Mouse (Mus musculus) midbrain, embryonic 15.5 days (tissue): ENCODE measurements around the gene Trem2. TPM values are rescaled to one million over a fixed set of nuclear protein-coding genes. Genes with fewer than 3 reads are reported as not detected.
"Not testable (repeated sequence)": the region's sequence is repeated elsewhere in the genome, so short reads cannot be mapped to it uniquely, and the experiment has no call there.

Experiments used
- ATAC-seq: fragments of 200-750 bp; cut with Nextera tagmentation; replicated peaks from 2 replicates; pipeline ENCODE4 v1.8.0; 2017; ENCODE audit warnings: moderate TSS enrichment
- H3K27ac ChIP-seq: fragments of 300-500 bp; sonication (generic); 2 replicates; pipeline ENCODE4 v1.5.1; 2015; ENCODE audit warnings: mild to moderate bottlenecking, inconsistent platforms
- H3K27me3 ChIP-seq: fragments of 300-500 bp; sonication (generic); replicated peaks from 2 replicates; pipeline ENCODE4 v1.6.1; 2015; ENCODE audit warnings: inconsistent platforms
- H3K36me3 ChIP-seq: fragments of 300-500 bp; sonication (generic); replicated peaks from 2 replicates; pipeline ENCODE4 v1.6.1; 2015; ENCODE audit warnings: inconsistent platforms
- H3K4me1 ChIP-seq: fragments of 300-500 bp; sonication (generic); 2 replicates; pipeline ENCODE4 v1.6.1; 2015; ENCODE audit warnings: inconsistent platforms
- H3K4me2 ChIP-seq: fragments of 300-500 bp; sonication (generic); 2 replicates; pipeline ENCODE4 v1.6.1; 2015; ENCODE audit warnings: inconsistent platforms, mild to moderate bottlenecking, moderate library complexity
- H3K4me3 ChIP-seq: fragments of 300-500 bp; sonication (generic); 2 replicates; pipeline ENCODE4 v1.5.1; 2015; ENCODE audit warnings: mild to moderate bottlenecking, inconsistent platforms
- H3K9ac ChIP-seq: fragments of 300-500 bp; sonication (generic); 2 replicates; pipeline ENCODE4 v1.6.1; 2015; ENCODE audit warnings: mild to moderate bottlenecking, inconsistent platforms
- H3K9me3 ChIP-seq: fragments of 300-500 bp; sonication (generic); 2 replicates; pipeline ENCODE4 v1.6.1; 2016; ENCODE audit warnings: inconsistent platforms
- WGBS: fragments of 180-500 bp; shearing (Covaris S2); methylation state at CpG from one replicate; pipeline ENCODE4 v1.1.7; 2015; ENCODE audit warnings: mixed read lengths; 5-methylcytosine and 5-hydroxymethylcytosine counted together
- polyA plus RNA-seq: library from polyadenylated mRNA; unstranded; fragments of >200 nt; fragmentation: Nextera tagmentation; extraction: Ambion mirVana; gene quantifications from 2 replicates; pipeline ENCODE4 v1.2.1, GENCODE M21; 2015

The Trem2 gene
- polyA plus RNA-seq, 1 experiment from 2014 or later, result 4.2 TPM

DNA sequence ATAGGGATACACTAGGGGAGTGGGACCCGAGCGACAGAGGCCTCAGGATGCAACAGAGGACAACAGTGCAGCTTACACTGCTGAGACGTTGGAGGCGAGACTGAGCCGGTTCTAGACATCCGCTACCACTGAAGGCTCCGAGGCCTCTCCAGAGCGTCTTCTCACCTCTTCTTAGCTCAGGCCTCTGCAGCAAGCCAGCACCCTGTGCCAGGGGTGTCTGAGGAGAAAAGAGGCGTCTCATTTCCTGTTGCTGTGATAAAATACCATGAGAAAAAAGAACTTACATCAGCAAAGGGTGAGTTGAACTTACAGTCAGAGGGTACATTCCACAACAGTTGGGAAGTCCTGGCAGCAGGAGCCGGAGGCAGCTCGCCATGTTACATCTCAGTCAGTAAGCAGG lies 20.6 kb upstream of the Trem2 start:
- H3K4me2 ChIP-seq, result no peak overlapping the region
- H3K4me1 ChIP-seq, result no peaks in the 10 kb centered on the region
- WGBS, result 90% methylated on average over 11 of the region's 11 CpGs
- no peak overlapping the region for H3K4me3 ChIP-seq
- H3K27ac ChIP-seq, result no peak overlapping the region
- no peak for ATAC-seq
- H3K9me3 ChIP-seq, result no peaks in the 10 kb centered on the region
- no peaks in the 10 kb centered on the region for H3K36me3 ChIP-seq
- H3K9ac ChIP-seq, result no peak overlapping the region
- no peaks in the 10 kb centered on the region for H3K27me3 ChIP-seq

DNA sequence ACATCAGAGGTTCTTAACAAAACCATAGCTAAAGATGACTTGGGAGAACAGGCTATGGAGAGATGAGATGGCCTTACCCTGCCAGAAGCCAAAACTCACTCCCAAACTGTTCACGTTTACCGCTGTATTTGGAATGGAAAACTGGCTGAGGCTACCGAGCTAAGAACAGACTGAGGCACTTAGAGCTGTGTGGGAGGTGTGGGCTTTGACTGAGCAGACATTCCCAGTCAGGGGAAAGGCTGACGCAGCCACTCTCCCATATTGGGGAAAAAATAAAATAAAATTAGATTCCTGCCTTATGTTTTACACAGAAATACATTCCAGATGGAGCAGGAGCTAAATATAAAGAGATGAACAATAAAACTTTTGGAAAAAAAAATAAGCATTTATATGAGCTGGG lies 19.5 kb upstream of the Trem2 start:
- H3K27me3 ChIP-seq, result no peaks in the 10 kb centered on the region
- ATAC-seq, result no peak
- no peaks in the 10 kb centered on the region for H3K9me3 ChIP-seq
- no peaks in the 10 kb centered on the region for H3K36me3 ChIP-seq
- no peak overlapping the region for H3K4me2 ChIP-seq
- no peaks in the 10 kb centered on the region for H3K4me1 ChIP-seq
- WGBS, result 79% methylated on average over 4 of the region's 4 CpGs
- H3K4me3 ChIP-seq, result no peak overlapping the region
- H3K27ac ChIP-seq, result no peak overlapping the region
- no peak overlapping the region for H3K9ac ChIP-seq

DNA sequence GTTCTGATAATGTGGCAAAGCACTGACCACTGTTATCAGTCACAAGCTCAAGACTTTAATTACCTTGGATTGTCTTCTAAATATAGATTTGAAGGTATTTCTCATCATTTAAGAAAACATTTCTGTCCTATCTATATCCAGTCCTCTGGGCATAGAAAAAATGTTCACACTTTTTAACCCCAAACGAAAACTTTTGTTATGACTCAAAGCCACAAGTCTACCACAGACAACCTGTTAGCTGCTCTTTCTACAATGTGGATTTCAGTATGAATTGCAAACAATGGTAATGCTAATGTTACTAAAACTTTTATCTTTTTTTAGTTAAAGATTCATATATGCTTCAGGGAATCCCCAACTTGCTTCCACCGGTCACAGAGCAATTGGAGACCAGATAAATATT lies 13.7 kb upstream of the Trem2 start:
- ATAC-seq, result no peak
- H3K4me2 ChIP-seq, result no peak overlapping the region
- H3K9ac ChIP-seq, result no peak overlapping the region
- no peak overlapping the region for H3K27ac ChIP-seq
- no peaks in the 10 kb centered on the region for H3K4me1 ChIP-seq
- no peaks in the 10 kb centered on the region for H3K9me3 ChIP-seq
- H3K27me3 ChIP-seq, result no peaks in the 10 kb centered on the region
- 94% methylated on average over 2 of the region's 2 CpGs for WGBS
- no peak overlapping the region for H3K4me3 ChIP-seq
- H3K36me3 ChIP-seq, result no peaks in the 10 kb centered on the region

DNA sequence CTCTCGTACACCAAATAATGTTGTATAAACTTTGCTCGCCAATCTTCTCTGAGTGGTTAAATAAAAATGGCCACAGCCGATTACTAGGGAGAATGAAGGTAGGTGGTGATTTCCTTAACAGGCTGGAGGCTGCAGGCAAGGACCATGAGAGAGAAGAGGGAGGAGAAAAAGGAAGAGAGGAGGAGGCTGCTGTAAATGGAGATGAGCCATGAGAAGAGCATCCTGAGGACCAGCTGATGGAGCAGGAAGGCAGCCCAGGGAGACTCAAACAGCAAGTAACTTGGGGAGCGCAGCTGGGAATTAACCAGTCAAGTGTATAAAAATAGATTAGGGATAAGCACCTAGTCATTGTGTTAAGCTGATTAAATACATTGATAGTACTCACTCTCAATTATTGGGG lies 12.0 kb upstream of the Trem2 start:
- no peak for ATAC-seq
- Histone ChIP-seq H3K36me3 (no peaks in the 10 kb centered on the region), H3K4me2 (no peak overlapping the region), H3K27ac (no peak overlapping the region), H3K9ac (no peak overlapping the region), H3K4me1 (no peaks in the 10 kb centered on the region), H3K4me3 (no peak overlapping the region), H3K9me3 (no peaks in the 10 kb centered on the region), H3K27me3 (no peaks in the 10 kb centered on the region)
- 84% methylated on average over 4 of the region's 4 CpGs for WGBS

DNA sequence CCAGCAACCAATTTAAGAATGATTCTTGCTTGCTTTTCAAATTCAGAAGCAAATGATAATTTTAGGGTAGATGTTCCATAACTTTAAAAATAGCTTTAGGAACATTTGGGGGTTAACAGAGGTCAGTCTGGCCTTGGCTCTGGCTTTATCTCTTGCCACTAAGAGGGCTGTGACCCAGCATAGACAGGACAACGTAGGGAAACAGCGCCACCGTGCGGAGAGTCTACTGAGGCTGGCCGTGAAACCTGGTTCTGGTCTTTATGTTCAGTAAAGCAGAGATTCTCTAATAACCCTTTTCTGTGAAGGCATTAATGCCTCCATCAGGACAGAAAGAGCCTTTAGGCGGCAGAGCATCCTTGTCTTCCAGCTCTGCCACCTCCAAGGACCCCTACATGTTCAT lies 9.3 kb upstream of the Trem2 start:
- Histone ChIP-seq H3K4me2 (no peak overlapping the region), H3K27me3 (no peaks in the 10 kb centered on the region), H3K9ac (no peak overlapping the region), H3K4me3 (no peak overlapping the region), H3K36me3 (no peaks in the 10 kb centered on the region), H3K4me1 (no peaks in the 10 kb centered on the region), H3K27ac (no peak overlapping the region), H3K9me3 (no peaks in the 10 kb centered on the region)
- WGBS, result 3% methylated on average over 6 of the region's 6 CpGs
- no peak for ATAC-seq

DNA sequence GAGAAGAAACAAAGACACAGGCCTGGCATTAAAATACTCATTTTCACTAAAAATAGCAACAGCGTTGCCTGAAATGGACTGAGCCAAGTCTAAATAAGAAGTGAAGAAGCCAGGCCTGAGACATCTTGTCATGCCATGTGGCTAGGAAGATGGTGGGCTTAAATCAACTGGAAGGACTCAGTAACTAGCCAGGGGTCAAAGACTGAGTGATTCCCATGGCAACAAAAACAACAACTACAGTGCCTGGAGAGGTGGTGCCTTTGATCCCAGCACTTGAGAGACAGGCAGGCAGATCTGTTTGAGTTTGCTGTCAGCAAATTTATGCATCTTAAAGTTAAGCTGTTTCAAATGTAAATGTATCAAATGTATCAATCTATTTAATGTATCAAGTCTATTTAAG lies 5.9 kb upstream of the Trem2 start:
- Histone ChIP-seq H3K9me3 (no peaks in the 10 kb centered on the region), H3K27ac (no peak overlapping the region), H3K36me3 (no peaks in the 10 kb centered on the region), H3K27me3 (no peaks in the 10 kb centered on the region), H3K4me3 (no peak overlapping the region), H3K4me1 (no peaks in the 10 kb centered on the region), H3K4me2 (no peak overlapping the region), H3K9ac (no peak overlapping the region)
- WGBS, result 83% methylated on average over 1 of the region's 1 CpGs
- ATAC-seq, result no peak

DNA sequence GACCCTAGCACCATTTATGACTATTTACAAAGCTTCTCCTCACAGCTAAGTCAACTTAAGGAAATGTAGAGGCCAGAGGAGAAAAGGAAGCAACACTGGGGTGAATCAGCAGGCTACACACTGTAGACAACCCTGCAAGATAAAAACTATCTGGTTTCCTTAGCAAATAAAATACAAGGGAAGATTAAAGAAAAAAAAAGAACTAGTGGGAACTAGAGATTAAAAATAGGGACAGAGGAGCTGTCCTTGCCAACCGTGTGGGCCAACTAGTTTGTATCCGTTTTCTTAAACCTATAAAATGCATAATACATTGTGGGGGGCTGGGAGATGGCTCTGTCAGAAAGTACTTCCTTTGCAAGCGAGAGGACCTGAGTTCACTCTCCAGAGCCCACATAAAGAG lies 4.3 kb upstream of the Trem2 start:
- Histone ChIP-seq H3K9me3 (no peaks in the 10 kb centered on the region), H3K4me1 (no peaks in the 10 kb centered on the region), H3K36me3 (no peaks in the 10 kb centered on the region), H3K4me3 (no peak overlapping the region), H3K4me2 (no peak overlapping the region), H3K9ac (no peak overlapping the region), H3K27me3 (no peaks in the 10 kb centered on the region), H3K27ac (no peak overlapping the region)
- WGBS, result 75% methylated on average over 3 of the region's 3 CpGs
- no peak for ATAC-seq

DNA sequence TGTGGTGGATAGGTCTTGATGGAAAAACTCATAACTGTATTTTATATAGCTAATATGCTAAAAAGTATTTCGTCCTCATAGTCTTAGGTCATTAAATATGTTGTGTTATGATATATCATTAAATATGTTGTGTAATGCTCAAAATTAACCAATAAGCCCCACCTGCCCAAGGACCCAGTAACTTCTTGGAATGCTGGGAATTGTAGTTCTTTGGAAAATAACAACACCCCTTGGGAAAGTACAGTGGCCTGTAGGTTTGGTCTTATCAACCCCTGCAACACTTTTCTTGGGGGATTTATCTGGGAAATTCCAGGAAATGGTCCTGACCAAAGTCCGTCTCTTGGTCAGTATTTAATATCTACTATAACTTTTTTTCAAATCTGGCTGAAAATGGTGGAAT lies 3.1 kb upstream of the Trem2 start:
- 91% methylated on average over 2 of the region's 2 CpGs for WGBS
- H3K27me3 ChIP-seq, result no peaks in the 10 kb centered on the region
- no peaks in the 10 kb centered on the region for H3K9me3 ChIP-seq
- no peaks in the 10 kb centered on the region for H3K4me1 ChIP-seq
- no peak overlapping the region for H3K9ac ChIP-seq
- H3K36me3 ChIP-seq, result no peaks in the 10 kb centered on the region
- H3K4me2 ChIP-seq, result no peak overlapping the region
- no peak for ATAC-seq
- no peak overlapping the region for H3K27ac ChIP-seq
- H3K4me3 ChIP-seq, result no peak overlapping the region

DNA sequence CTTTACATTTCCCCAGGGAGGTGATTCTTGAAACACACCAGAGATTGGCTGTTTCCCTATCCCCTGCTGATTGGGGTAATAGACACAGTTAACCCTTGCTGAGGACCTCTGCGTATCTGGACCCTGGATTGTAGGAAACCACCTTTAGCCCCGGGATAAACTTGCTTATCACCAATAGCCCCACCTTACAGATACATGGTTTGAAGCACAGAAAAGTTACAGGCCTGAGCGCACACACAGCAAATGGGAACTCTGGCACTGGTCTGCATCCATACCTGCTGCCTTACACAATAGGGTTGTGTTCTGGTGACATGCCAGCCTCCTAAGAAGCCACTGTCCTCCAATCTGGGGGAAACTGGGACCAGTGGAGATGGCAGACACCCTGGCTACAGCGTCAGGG lies 377 bp upstream of the Trem2 start:
- Histone ChIP-seq H3K9ac (no peak overlapping the region), H3K36me3 (no peaks in the 10 kb centered on the region), H3K27ac (no peak overlapping the region), H3K4me1 (no peaks in the 10 kb centered on the region), H3K9me3 (no peaks in the 10 kb centered on the region), H3K4me2 (no peak overlapping the region), H3K27me3 (no peaks in the 10 kb centered on the region), H3K4me3 (no peak overlapping the region)
- no peak for ATAC-seq
- WGBS, result 82% methylated on average over 4 of the region's 4 CpGs

DNA sequence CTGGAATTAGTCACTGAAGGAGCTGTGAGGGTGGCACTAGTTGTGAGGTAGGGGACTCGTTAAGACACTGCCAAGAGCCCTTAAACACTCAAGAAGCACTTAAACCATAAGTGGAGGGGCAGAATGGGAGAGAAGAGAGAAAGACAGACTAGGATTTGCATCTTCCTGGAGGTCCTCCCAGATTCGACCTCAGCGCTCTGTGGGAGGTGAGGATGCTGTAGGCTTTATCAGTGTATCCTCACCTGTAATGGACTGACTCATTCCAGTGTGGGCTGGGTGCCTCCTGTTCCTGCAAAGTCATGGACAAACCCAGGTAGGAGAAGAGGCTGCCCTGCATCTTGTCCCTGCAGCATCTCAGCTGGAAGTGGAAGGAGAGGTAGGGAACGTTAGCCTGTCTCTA lies 633 bp downstream of the Trem2 start:
- no peaks in the 10 kb centered on the region for H3K36me3 ChIP-seq
- no peak overlapping the region for H3K4me3 ChIP-seq
- H3K9ac ChIP-seq, result no peak overlapping the region
- no peak overlapping the region for H3K4me2 ChIP-seq
- no peaks in the 10 kb centered on the region for H3K27me3 ChIP-seq
- no peak overlapping the region for H3K27ac ChIP-seq
- no peaks in the 10 kb centered on the region for H3K4me1 ChIP-seq
- H3K9me3 ChIP-seq, result no peaks in the 10 kb centered on the region
- 72% methylated on average over 4 of the region's 4 CpGs for WGBS
- ATAC-seq, result no peak

DNA sequence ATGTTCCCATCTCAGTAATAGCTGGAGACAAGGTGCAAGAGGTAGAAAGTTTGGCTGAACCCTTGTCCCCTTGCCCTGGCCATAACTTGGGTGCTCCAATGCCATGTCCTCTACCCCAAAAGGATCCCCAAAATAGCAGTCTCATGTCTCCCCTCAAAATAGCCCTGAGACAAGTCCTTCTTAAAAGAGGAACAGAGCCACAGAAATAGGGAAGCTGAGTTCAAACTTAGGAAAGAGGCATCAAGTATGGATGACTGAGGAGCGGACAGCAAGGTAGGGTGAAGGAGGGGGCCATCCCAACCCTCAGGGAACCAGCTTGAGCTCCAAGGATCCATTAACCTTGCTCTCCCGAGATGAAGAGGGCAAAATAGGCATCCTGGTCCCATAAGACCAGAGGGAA lies 1.1 kb downstream of the Trem2 start:
- H3K4me3 ChIP-seq, result no peak overlapping the region
- no peak overlapping the region for H3K4me2 ChIP-seq
- no peaks in the 10 kb centered on the region for H3K27me3 ChIP-seq
- no peak for ATAC-seq
- no peak overlapping the region for H3K9ac ChIP-seq
- H3K27ac ChIP-seq, result no peak overlapping the region
- H3K4me1 ChIP-seq, result no peaks in the 10 kb centered on the region
- no peaks in the 10 kb centered on the region for H3K9me3 ChIP-seq
- 82% methylated on average over 2 of the region's 2 CpGs for WGBS
- H3K36me3 ChIP-seq, result no peaks in the 10 kb centered on the region

DNA sequence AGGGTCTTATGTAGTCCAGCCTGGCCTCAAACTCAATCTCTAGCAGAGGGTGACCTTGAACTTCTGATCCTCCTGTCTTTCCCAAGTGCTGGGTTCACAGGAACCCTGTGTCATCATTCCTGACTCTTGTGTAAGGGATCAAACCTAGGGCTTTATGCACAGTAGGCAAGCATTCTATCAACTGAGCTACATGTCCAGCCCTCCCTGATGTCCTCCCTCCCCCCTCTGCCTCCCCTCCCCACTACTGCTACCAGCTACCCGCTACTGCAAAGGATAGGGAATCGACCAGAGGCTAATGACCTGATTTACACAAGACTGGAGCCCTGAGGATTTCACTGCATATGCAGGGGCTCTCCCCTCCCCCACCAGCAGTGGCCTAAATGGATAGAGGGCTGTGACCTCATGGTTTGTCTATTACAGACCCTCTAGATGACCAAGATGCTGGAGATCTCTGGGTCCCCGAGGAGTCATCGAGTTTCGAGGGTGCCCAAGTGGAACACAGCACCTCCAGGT lies 4.5 kb downstream of the Trem2 start:
- Histone ChIP-seq H3K4me3 (no peak overlapping the region), H3K9me3 (no peaks in the 10 kb centered on the region), H3K4me2 (no peak overlapping the region), H3K36me3 (no peaks in the 10 kb centered on the region), H3K27ac (no peak overlapping the region), H3K9ac (no peak overlapping the region), H3K4me1 (no peaks in the 10 kb centered on the region), H3K27me3 (no peaks in the 10 kb centered on the region)
- ATAC-seq, result no peak
- 77% methylated on average over 5 of the region's 5 CpGs for WGBS

DNA sequence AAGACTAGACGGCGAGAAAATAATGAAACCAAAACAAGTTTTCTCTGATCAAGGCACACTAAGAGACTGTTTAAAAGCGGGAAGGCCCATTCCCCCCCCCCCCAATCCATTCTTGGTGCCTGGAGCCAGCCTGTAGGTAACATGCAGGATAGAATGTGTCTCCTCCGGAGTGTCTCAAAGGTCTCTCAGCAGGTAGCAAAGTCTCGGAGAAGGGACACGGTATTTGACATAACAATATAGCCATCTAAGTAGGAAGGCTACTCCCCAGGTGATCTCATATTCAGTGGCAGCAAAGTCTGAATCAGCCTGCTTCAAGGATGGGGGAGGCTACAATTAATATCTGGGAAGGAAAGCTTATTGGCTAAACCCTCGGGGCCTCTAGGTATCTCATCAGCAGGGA lies 6.8 kb downstream of the Trem2 start:
- not testable (repeated sequence) for H3K9ac ChIP-seq, H3K27me3 ChIP-seq, H3K4me1 ChIP-seq, H3K4me3 ChIP-seq, H3K9me3 ChIP-seq, ATAC-seq, H3K36me3 ChIP-seq, H3K27ac ChIP-seq, H3K4me2 ChIP-seq
- WGBS, result 66% methylated on average over 7 of the region's 7 CpGs

DNA sequence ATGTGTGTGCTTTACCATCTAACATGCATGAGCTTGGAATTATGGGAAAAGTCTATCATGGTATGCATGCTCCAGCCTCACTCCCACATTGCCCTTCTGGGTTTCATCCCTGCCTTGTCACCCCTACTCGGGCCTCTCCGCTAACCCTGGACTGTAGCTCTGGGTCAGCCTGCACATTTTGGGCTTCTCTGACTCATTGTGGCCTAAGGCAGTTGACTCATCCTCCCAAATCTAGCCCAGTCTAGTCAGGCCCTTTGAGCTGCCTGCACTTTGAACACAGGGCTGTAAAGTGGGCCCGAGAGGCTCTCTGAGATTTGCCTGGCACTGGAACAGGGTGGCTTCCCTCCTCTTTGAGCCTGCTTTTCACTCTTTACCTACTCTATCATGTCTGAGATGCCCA lies 9.6 kb downstream of the Trem2 start:
- H3K4me1 ChIP-seq, result no peaks in the 10 kb centered on the region
- H3K27me3 ChIP-seq, result no peaks in the 10 kb centered on the region
- 94% methylated on average over 3 of the region's 3 CpGs for WGBS
- no peak overlapping the region for H3K9ac ChIP-seq
- no peak overlapping the region for H3K4me2 ChIP-seq
- H3K9me3 ChIP-seq, result no peaks in the 10 kb centered on the region
- ATAC-seq, result no peak
- H3K4me3 ChIP-seq, result no peak overlapping the region
- H3K36me3 ChIP-seq, result no peaks in the 10 kb centered on the region
- H3K27ac ChIP-seq, result no peak overlapping the region
